Comparison of ENCODE assay signal across 27 mouse cellular contexts in genomic region chr6:77950690-77951089, GRCm38 (mm10). TPM values are rescaled to one million over a fixed set of nuclear protein-coding genes. Genes with fewer than 3 reads are reported as not detected.
DNase-seq lines count a peak whose midpoint lies in the region; ATAC-seq and TF ChIP-seq lines count a peak whose summit lies in the region.
"Had no signal": no experiment of that assay in that cellular context is flagged by ENCODE, and none has a peak within 500 bp of the region (broad histone marks: within the 10 kb centered on the region; RNA-seq: fewer than 3 reads in every experiment).

No protein-coding gene starts in this region.

- H3K4me3 ChIP-seq in forebrain, embryonic 15.5 days: no peak overlapping the region
- no peak overlapping the region for H3K4me3 ChIP-seq in forebrain, embryonic 12.5 days (replicated peaks)
- no peak overlapping the region for H3K4me3 ChIP-seq in midbrain, embryonic 11.5 days (ENCODE audit: low read depth, low read length)
- no peak overlapping the region for H3K4me3 ChIP-seq in midbrain, embryonic 10.5 days
- no peak overlapping the region for H3K4me3 ChIP-seq in midbrain, postnatal 0 days (ENCODE audit: low read depth, low read length)
- no peak overlapping the region for H3K4me3 ChIP-seq in heart, adult 2 months
- H3K4me3 ChIP-seq: embryonic facial prominence, embryonic 12.5 days; heart, embryonic 13.5 days had no signal

- H3K9me3 ChIP-seq in forebrain, embryonic 15.5 days: no peaks in the 10 kb centered on the region
- H3K9me3 ChIP-seq in forebrain, embryonic 12.5 days: no peaks in the 10 kb centered on the region
- H3K9me3 ChIP-seq in midbrain, embryonic 11.5 days (ENCODE audit: control insufficient read depth, low read length): no peaks in the 10 kb centered on the region
- no peaks in the 10 kb centered on the region for H3K9me3 ChIP-seq in midbrain, embryonic 10.5 days (replicated peaks)
- no peaks in the 10 kb centered on the region for H3K9me3 ChIP-seq in midbrain, postnatal 0 days (ENCODE audit: low read length)
- H3K9me3 ChIP-seq: embryonic facial prominence, embryonic 12.5 days; heart, embryonic 13.5 days had no signal

- H3K27ac ChIP-seq in forebrain, embryonic 15.5 days (replicated peaks): no peak overlapping the region
- H3K27ac ChIP-seq in forebrain, embryonic 12.5 days: no peak overlapping the region
- no peak overlapping the region for H3K27ac ChIP-seq in midbrain, embryonic 11.5 days (ENCODE audit: low read depth, low read length)
- H3K27ac ChIP-seq in midbrain, embryonic 10.5 days (replicated peaks): no peak overlapping the region
- no peak overlapping the region for H3K27ac ChIP-seq in midbrain, postnatal 0 days (ENCODE audit: low read depth, low read length)
- H3K27ac ChIP-seq in heart, adult 2 months: no peak overlapping the region
- H3K27ac ChIP-seq: embryonic facial prominence, embryonic 12.5 days; heart, embryonic 13.5 days; kidney, postnatal 0 days; liver, embryonic 14.5 days; stomach, postnatal 0 days had no signal

- no peak for TF ChIP-seq EP300 in heart, adult 2 months (IDR thresholded peaks at IDR 0.05; ENCODE audit: insufficient read depth, low read depth, low read length)

- no peak overlapping the region for H3K4me2 ChIP-seq in forebrain, embryonic 15.5 days (replicated peaks)
- H3K4me2 ChIP-seq in forebrain, embryonic 12.5 days: no peak overlapping the region
- H3K4me2 ChIP-seq in midbrain, embryonic 11.5 days: no peak overlapping the region
- no peak overlapping the region for H3K4me2 ChIP-seq in midbrain, postnatal 0 days (ENCODE audit: low read depth, low read length, poor library complexity, severe bottlenecking)
- H3K4me2 ChIP-seq: embryonic facial prominence, embryonic 12.5 days; heart, embryonic 13.5 days; lung, embryonic 14.5 days had no signal

- no peak overlapping the region for H3K9ac ChIP-seq in forebrain, embryonic 15.5 days (replicated peaks)
- H3K9ac ChIP-seq in forebrain, embryonic 12.5 days: no peak overlapping the region
- H3K9ac ChIP-seq in midbrain, embryonic 11.5 days (ENCODE audit: low read length): no peak overlapping the region
- no peak overlapping the region for H3K9ac ChIP-seq in midbrain, postnatal 0 days (replicated peaks; ENCODE audit: low read length, poor library complexity, severe bottlenecking)
- H3K9ac ChIP-seq in heart, adult 2 months (ENCODE audit: low read depth, low read length): no peak overlapping the region
- H3K9ac ChIP-seq: embryonic facial prominence, embryonic 12.5 days; heart, embryonic 13.5 days; liver, embryonic 14.5 days; lung, embryonic 14.5 days had no signal

- intact Hi-C loops in heart, adult 2 months (cut with DNase I): no loop called here

- TF ChIP-seq CTCF in midbrain, postnatal 0 days (IDR thresholded peaks at IDR 0.05): no peak
- no peak for TF ChIP-seq CTCF in heart, adult 2 months (IDR thresholded peaks at IDR 0.05)

- no peaks in the 10 kb centered on the region for H3K79me2 ChIP-seq in heart, adult 2 months (replicated peaks; ENCODE audit: control insufficient read depth, insufficient read depth, low read length)

- H3K4me1 ChIP-seq in forebrain, embryonic 15.5 days: peaks cover 9% of the 10 kb centered on the region; the same call in 1 of the 2 replicates
- H3K4me1 ChIP-seq in forebrain, embryonic 12.5 days: 0 out of 2 replicates have a peak, but pooled peaks cover 3% of the 10 kb centered on the region
- no peaks in the 10 kb centered on the region for H3K4me1 ChIP-seq in midbrain, embryonic 11.5 days (ENCODE audit: control insufficient read depth, insufficient read depth, low read length)
- H3K4me1 ChIP-seq in midbrain, embryonic 10.5 days: peaks cover 10% of the 10 kb centered on the region; the same call in 1 of the 2 replicates
- no peaks in the 10 kb centered on the region for H3K4me1 ChIP-seq in midbrain, postnatal 0 days (ENCODE audit: insufficient read depth, low read length)
- no peaks in the 10 kb centered on the region for H3K4me1 ChIP-seq in heart, adult 2 months (ENCODE audit: control insufficient read depth, insufficient read depth, low read length)
- H3K4me1 ChIP-seq: embryonic facial prominence, embryonic 12.5 days; heart, embryonic 13.5 days had no signal

- H3K27me3 ChIP-seq in forebrain, embryonic 15.5 days: no peaks in the 10 kb centered on the region
- H3K27me3 ChIP-seq in forebrain, embryonic 12.5 days: no peaks in the 10 kb centered on the region
- no peaks in the 10 kb centered on the region for H3K27me3 ChIP-seq in midbrain, embryonic 11.5 days (ENCODE audit: control insufficient read depth, insufficient read depth, low read length)
- no peaks in the 10 kb centered on the region for H3K27me3 ChIP-seq in midbrain, embryonic 10.5 days (ENCODE audit: low read depth, poor library complexity, severe bottlenecking)
- H3K27me3 ChIP-seq in midbrain, postnatal 0 days (ENCODE audit: insufficient read depth, low read length): no peaks in the 10 kb centered on the region
- no peaks in the 10 kb centered on the region for H3K27me3 ChIP-seq in heart, adult 2 months (ENCODE audit: control insufficient read depth, insufficient read depth, low read length)
- H3K27me3 ChIP-seq: embryonic facial prominence, embryonic 12.5 days; heart, embryonic 13.5 days had no signal

- peak; percentile 10 for DNase-seq in cerebellum, adult 11-12 months
- DNase-seq in cerebellum, adult 11 months: no peak
- no peak for DNase-seq in midbrain, embryonic 11.5 days (ENCODE audit: low spot score, missing footprints)
- no peak for DNase-seq in midbrain, embryonic 10.5 days (ENCODE audit: low spot score)
- no peak for DNase-seq in midbrain, postnatal 0 days (ENCODE audit: low spot score)
- no peak for DNase-seq in heart, adult 2 months
- DNase-seq: adrenal gland, postnatal 10 days; embryo, embryonic 11 days; heart, postnatal 10 days; kidney, adult 8-10 months; kidney, postnatal 4 days; liver; lung, embryonic 14.5 days; lung, postnatal 14 days; right cerebral cortex, postnatal 4 days; thymus, adult 18-20 months; thymus, postnatal 25 days had no signal

- 82% methylated on average over 2 of the region's 2 CpGs for WGBS in forebrain, embryonic 15.5 days
- WGBS in forebrain, embryonic 12.5 days: 83% methylated on average over 2 of the region's 2 CpGs
- 93% methylated on average over 2 of the region's 2 CpGs for WGBS in midbrain, embryonic 11.5 days
- 86% methylated on average over 2 of the region's 2 CpGs for WGBS in midbrain, embryonic 10.5 days
- WGBS in midbrain, postnatal 0 days: 88% methylated on average over 2 of the region's 2 CpGs
- 65% methylated on average over 2 of the region's 2 CpGs for WGBS in heart, adult 2 months

- no peak for TF ChIP-seq POLR2A in heart, adult 2 months (IDR thresholded peaks at IDR 0.05; ENCODE audit: insufficient read depth, low read depth, low read length)

- no peaks in the 10 kb centered on the region for H3K36me3 ChIP-seq in forebrain, embryonic 15.5 days
- no peaks in the 10 kb centered on the region for H3K36me3 ChIP-seq in forebrain, embryonic 12.5 days (replicated peaks)
- H3K36me3 ChIP-seq in midbrain, embryonic 11.5 days (ENCODE audit: control insufficient read depth, insufficient read depth, low read length): no peaks in the 10 kb centered on the region
- no peaks in the 10 kb centered on the region for H3K36me3 ChIP-seq in midbrain, embryonic 10.5 days
- no peaks in the 10 kb centered on the region for H3K36me3 ChIP-seq in midbrain, postnatal 0 days (ENCODE audit: insufficient read depth, low read length)
- no peaks in the 10 kb centered on the region for H3K36me3 ChIP-seq in heart, adult 2 months (ENCODE audit: control insufficient read depth, insufficient read depth, low read length)
- H3K36me3 ChIP-seq: embryonic facial prominence, embryonic 12.5 days; G1E; heart, embryonic 13.5 days had no signal

- peak; percentile 54; the same call in 1 of the 2 replicates for ATAC-seq in forebrain, embryonic 15.5 days (replicated peaks)
- no peak for ATAC-seq in forebrain, embryonic 12.5 days (ENCODE audit: low FRiP score)
- peak; percentile 44; the same call in 1 of the 2 replicates for ATAC-seq in midbrain, embryonic 11.5 days (ENCODE audit: low FRiP score)
- peak; percentile 27; the same call in 1 of the 2 replicates for ATAC-seq in midbrain, postnatal 0 days (ENCODE audit: low FRiP score)
- ATAC-seq: intestine, embryonic 16.5 days had no signal

RNA-seq across cellular contexts. Expression of gene Ctnna2, which starts 28.8 kb away (rescaled TPM):
- 117 and 127 TPM in 2 replicates for polyA plus RNA-seq in forebrain, embryonic 15.5 days (2015; fragmentation: Nextera tagmentation; extraction: Ambion mirVana)
- 72.4 and 79.5 TPM in 2 replicates for polyA plus RNA-seq in forebrain, embryonic 12.5 days (2016; fragmentation: Nextera tagmentation; extraction: Ambion mirVana)
- polyA plus RNA-seq in midbrain, embryonic 11.5 days (2014; fragmentation: Nextera tagmentation; extraction: Ambion mirVana): 49.4 and 55.4 TPM in 2 replicates
- 21.6 and 36.8 TPM in 2 replicates for polyA plus RNA-seq in midbrain, embryonic 10.5 days (2016; fragmentation: Nextera tagmentation; extraction: Ambion mirVana)
- 208 and 258 TPM in 2 replicates for total RNA-seq in midbrain, postnatal 0 days (2014; rRNA removed)
- polyA plus RNA-seq in midbrain, postnatal 0 days (2015; fragmentation: Nextera tagmentation; extraction: Ambion mirVana): 105 and 108 TPM in 2 replicates
- total RNA-seq in heart, adult 2 months (2021): not detected
- 0.06 and 0.12 TPM in 2 replicates for polyA plus RNA-seq in heart, adult 2 months (2012; rRNA removed)
- total RNA-seq: hematopoietic stem cell, adult 5-6 weeks had no signal
- polyA plus RNA-seq: G1E had no signal

Comparison
In these comparisons a context has a peak if more than half of its experiments do, and no peak if none do; other contexts are left out.
1. RNA of gene Ctnna2, which starts 28.8 kb away (polyA plus RNA-seq): 117 to 127 TPM in forebrain, embryonic 15.5 days, 105 to 108 TPM in midbrain, postnatal 0 days, 72.4 to 79.5 TPM in forebrain, embryonic 12.5 days, 49.4 to 55.4 TPM in midbrain, embryonic 11.5 days and 21.6 to 36.8 TPM in midbrain, embryonic 10.5 days; 0.06 to 0.12 TPM in heart, adult 2 months; every median in the first group is over 10 times any median in the second.